Mouse (Mus musculus) cerebellum, adult 9-10 months (tissue): Measurements from ENCODE around the gene Tesk2.
"Not testable (repeated sequence)": the region's sequence is repeated elsewhere in the genome, so short reads cannot be mapped to it uniquely, and the experiment has no call there.

Source experiments
- DNase-seq: peaks from one replicate; pipeline ENCODE4 v3.0.0; 2022

Tesk2 gene

GRCm38 (mm10) chr4:116796442-116797110, 75.8 kb downstream of the Tesk2 start:
- no peak for DNase-seq

DNA sequence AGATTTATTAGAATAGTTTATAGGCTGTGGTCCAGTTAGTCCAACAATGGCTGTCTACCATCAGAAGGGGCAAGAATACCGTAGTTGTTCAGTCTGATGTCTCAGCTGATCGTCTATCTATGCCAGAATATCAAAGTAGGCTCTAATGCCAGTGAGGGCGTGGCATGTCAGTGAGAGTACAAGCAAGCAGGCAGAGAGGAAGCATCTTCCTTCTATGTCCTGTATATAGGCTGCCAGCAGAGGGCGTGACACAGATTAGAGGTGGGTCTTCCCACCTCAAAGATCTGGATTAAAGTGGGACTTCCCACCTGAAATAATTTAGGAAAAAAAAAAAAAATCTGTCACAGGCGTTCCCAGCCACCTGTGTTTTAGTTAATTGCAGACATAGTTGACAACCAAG, 79.2 kb downstream of the Tesk2 start:
- no peak for DNase-seq

GRCm38 (mm10) chr4:116807197-116808129, 86.7 kb downstream of the Tesk2 start, which contains the start of the genes Toe1 and Mutyh:
Gene Toe1 (minus strand): TSS chr4:116807640.
Gene Mutyh (plus strand): TSS chr4:116807723.
- peak; percentile 92 for DNase-seq

DNA sequence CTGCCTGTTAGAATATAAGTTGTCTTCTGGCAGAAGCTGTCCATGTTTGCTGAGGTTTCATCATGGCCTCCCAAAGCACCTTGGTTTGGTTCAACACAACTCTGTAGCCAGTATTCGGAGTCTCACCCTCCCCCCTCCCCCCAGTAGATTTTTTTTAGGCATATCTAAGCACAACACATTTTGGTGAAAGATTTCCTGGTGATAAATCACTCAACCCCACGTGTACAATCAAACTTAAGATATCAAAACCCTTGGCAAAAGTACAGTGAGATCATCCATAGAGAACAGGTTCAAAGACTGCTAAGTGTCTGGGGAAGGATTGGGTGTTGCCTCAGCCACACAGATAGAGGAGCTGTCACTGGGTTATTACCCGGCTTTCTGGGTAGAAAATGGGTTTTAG, 90.3 kb downstream of the Tesk2 start:
- no peak for DNase-seq

- DNase-seq = no peak
These were observed 94.5 kb downstream of the Tesk2 start for GRCm38 (mm10) chr4:116815276-116815675.

GRCm38 (mm10) chr4:116817486-116817885, 96.7 kb downstream of the Tesk2 start:
- peak; percentile 84 for DNase-seq

- no peak for DNase-seq
These were observed 99.5 kb downstream of the Tesk2 start for GRCm38 (mm10) chr4:116819968-116820901.

DNA sequence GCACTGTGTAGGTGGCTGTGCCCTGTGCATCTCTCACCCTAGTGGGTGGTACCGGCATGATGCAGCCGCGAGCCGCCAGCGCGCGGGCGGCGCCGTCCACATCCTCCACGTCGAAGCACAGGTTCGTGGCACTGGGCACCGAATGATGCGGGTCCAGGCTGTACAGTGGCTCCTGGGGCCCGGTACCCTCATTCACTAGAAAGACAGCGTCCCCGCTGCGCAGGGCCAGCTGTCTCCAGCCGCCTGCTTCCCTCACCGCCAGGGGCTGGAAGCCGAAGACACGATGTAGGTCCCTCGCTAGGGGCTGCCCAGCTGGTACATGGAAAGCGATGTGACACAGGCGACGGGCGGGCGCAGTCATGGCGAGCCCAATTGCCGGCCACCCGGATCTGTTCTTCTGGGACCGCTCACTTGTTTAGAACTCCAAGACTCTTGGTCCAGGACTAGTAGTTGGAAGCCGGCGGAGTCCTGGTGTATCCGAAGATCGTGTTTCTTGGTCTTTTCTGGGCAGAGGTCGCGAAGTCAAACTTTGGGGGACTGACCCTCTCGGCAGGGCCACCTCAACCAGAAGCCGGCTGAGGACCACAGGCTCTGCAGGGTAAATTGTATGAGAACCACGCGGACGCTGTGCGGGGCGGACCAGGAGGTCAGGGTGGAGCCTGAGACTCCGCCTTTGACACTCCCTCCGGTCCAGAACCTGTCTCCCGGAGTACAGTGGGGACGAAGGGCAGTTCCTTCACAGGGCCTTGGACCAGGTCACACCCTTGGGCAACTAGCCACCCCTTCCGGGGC, 100.3 kb downstream of the Tesk2 start:
- DNase-seq = no peak

DNA sequence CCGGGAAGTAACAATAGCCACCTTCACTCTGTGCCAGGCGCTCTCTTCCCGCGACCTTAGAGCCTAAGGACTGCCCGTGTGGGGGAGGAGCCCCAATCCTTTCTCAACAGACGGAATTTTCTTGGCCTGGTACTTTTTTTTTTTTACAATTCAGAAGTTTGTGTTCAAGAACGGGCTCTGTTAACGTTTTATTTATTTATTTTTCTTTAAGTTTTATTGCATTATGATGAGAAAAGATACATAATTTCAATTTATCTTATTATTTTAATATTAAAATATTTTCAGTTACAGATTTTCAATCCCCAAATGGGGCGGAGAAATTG, 100.9 kb downstream of the Tesk2 start, which contains the start of gene Hpdl:
Hpdl (minus strand) TSS at position 14 of the 323 bp plus-strand sequence.
- peak; percentile 74 for DNase-seq

- DNase-seq = peak; percentile 84
These were observed 103.8 kb downstream of the Tesk2 start for GRCm38 (mm10) chr4:116824541-116825004.

DNA sequence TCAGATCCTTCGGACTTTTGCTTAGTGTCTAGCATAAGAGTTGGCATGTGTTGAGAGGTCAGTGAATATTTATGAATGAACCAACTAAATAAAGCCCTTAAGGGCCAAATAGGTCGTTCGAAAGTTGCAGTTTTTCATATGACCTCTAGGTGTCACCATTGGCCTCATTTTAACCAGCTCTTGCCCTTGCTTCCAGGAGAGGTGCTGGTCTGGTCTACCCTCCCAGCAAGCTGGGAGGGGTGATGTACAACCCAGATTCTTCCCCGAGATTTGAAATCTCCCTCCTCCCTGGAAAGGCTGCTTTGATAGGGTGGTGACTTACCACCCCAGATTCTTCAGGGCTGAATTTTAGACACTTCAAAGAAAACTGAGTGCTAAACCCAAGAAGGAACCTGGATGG, 107.1 kb downstream of the Tesk2 start:
- DNase-seq = peak; percentile 88

DNA sequence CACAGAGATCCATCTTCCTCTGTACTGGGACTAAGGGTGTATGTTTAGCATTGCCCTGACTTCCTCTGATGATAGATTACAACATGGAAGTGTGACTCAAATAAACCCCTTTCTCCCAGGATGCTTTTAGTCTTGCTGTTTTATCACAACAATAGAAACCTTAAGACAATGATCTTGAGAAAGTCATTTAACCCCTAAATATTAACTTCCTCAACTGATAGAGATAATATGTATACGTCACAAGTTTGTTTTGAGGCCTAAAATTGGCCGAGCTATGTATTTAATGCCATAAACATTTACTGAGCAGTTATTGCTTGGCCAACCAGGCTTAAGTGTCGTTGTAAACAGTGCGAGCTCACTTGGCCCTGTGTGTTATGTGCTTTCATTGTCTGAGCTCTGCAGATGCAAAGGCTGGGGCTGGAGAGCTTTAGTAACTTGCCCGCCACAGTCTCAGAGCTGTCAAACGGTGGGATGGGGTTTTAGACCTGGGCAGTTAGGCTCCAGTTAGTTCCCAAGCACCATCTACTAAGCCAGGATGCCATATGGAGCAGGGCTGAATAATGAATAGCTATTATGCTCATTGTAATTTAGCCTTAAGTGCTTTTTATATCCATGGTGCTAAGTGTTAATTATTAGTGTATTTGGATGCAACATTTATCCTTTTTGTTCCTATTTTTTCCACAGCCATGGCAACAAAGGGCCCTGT, 108.8 kb downstream of the Tesk2 start:
- DNase-seq = no peak

- no peak for DNase-seq
These were observed 109.3 kb downstream of the Tesk2 start for GRCm38 (mm10) chr4:116830070-116830368.

DNA sequence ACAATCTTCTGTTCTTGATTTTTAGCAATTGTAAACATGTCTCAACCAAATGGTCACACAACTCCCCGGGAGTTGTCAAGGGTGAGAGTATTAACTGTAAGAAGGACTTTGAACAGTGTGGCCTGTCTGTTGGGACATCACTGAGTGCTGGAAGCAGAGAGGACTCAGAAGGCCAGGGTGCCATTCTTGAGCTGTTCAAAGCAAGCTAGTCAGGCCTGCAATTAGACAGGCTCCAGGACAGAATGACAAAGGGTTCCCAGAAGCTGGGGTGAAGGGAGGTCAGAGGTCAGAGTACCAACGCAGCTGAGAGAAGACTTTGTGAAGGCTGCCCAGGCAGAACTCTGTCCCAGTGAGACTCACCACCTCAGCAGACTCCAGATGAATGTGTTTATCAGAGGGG, 118.3 kb downstream of the Tesk2 start:
- DNase-seq = no peak

GRCm38 (mm10) chr4:116840096-116840495, 119.3 kb downstream of the Tesk2 start:
- not testable (repeated sequence) for DNase-seq

DNA sequence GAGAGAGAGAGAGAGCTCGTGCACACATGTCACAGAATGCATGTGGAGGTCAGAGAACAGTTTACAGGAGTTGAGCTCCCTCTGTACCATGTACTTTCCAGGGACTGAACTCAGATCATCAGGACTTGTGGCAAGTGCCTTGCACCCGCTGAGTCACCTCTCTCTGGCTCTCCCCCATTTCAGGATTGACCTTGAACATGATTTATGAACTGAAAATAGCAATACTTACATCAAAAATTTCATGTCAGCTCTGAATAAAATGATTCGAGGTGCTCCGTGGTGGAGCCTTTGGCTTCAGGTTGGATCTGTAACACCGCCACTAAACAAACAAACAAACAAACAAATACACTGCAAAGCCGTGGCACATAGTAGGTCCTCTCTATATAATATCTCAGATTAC, 120.1 kb downstream of the Tesk2 start:
- DNase-seq = no peak

DNA sequence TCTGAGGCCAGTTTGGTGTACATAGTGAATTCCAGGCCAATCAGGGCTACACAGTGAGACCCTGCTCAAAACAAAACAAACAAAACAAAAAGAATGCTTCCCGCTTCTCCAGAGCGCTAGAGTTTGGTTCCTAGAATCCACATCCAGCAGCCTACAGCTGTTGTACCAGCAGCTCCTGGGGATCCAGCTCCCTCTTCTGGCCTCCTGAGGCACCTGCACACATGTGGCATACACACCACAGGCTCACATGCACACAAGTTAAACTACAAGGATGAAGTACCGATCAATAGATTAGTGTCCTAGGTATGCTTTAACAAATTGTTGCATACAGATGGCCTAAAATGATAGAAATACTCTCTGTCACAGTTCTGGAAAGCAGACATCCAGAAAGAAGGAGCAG, 123.6 kb downstream of the Tesk2 start:
- no peak for DNase-seq

DNA sequence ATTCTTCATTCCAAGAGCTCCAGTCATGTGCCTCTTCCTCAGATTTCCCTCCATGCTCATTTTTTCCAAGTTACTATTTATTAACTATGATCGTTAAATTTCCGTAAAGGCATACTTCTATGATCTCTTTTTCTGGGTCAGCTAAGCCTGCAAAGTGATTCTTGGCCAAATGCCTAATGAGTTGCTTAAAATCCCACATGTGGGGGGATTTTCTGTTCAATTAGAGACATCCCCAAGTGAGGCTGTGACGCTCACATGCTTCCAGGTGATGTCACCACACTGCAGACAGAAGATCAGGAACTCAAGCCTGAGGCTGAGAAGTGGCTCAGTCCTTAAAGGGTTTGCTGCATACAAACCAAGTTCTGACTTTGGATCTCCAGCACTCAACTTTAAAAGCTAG, 129.2 kb downstream of the Tesk2 start:
- DNase-seq = no peak

GRCm38 (mm10) chr4:116854286-116854685, 133.5 kb downstream of the Tesk2 start:
- DNase-seq = no peak
